Mouse (Mus musculus) cerebellum, adult 2 months (tissue): Measurements from ENCODE around the gene Prom1.

Source experiments
- CTCF ChIP-seq: fragments of 200-500 bp; IDR thresholded peaks from 2 replicates; pipeline ENCODE4 v1.5.1; 2011; ENCODE audit warnings: low read depth, mild to moderate bottlenecking, control low read depth, low read length, moderate library complexity, borderline replicate concordance; ENCODE audit not compliant: insufficient read depth
- POLR2A ChIP-seq: fragments of 200-500 bp; IDR thresholded peaks from 2 replicates; pipeline ENCODE4 v1.6.1; 2011; ENCODE audit warnings: low read length, control low read depth, borderline replicate concordance; ENCODE audit not compliant: insufficient read depth

DNA sequence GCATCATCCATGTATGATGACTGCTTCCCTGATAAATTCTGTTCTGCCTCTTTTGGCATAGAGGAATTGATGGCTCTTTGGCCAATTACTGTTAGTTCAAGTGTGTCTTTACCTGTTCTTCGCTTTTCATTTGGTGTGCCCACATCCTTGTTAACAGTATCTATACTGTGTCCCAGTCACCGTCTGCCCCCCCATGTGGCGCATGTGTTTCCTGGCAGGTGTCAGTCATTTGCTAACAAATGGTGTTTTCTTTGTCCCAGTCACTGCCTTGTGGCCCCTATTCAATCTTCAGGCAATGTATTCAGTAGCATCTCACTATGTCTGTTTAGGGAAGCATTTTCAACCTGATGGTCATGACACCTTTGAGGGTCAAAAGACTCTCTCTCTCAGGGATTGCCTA is 140.8 kb downstream of the Prom1 start:
- no peak for TF ChIP-seq POLR2A
- no peak for TF ChIP-seq CTCF
